Mouse (Mus musculus) kidney, adult 2 months (tissue): ENCODE measurements around the gene Hps1. TPM values are rescaled to one million over a fixed set of nuclear protein-coding genes. Genes with fewer than 3 reads are reported as not detected.

ENCODE experiments used
- DNase-seq: peaks from one replicate; pipeline ENCODE4 v3.0.0; 2021
- H3K27ac ChIP-seq: fragments of 200-500 bp; 2 replicates; pipeline ENCODE4 v1.5.1; 2012; ENCODE audit warnings: low read depth, low read length, control low read depth, inconsistent platforms; ENCODE audit not compliant: insufficient read depth
- H3K27me3 ChIP-seq: fragments of 200-500 bp; replicated peaks from 2 replicates; pipeline ENCODE4 v1.6.1; 2012; ENCODE audit warnings: mild to moderate bottlenecking, moderate library complexity, low read length, inconsistent platforms; ENCODE audit not compliant: control insufficient read depth, insufficient read depth
- H3K36me3 ChIP-seq: fragments of 200-500 bp; 2 replicates; pipeline ENCODE4 v1.6.1; 2012; ENCODE audit warnings: mild to moderate bottlenecking, moderate library complexity, low read length, inconsistent platforms; ENCODE audit not compliant: control insufficient read depth, insufficient read depth
- H3K4me1 ChIP-seq: fragments of 200-500 bp; 2 replicates; pipeline ENCODE4 v1.6.1; 2011; ENCODE audit warnings: low read length; ENCODE audit not compliant: control insufficient read depth, insufficient read depth
- H3K4me3 ChIP-seq: fragments of 200-500 bp; 2 replicates; pipeline ENCODE4 v1.5.1; 2011; ENCODE audit warnings: mild to moderate bottlenecking, low read depth, low read length, control low read depth; ENCODE audit not compliant: insufficient read depth
- CTCF ChIP-seq: fragments of 200-500 bp; conservative IDR thresholded peaks from 2 replicates; pipeline ENCODE4 v1.5.1; 2011; ENCODE audit warnings: low read depth, mild to moderate bottlenecking, control low read depth, low read length, moderate library complexity, mixed read lengths; ENCODE audit not compliant: insufficient read depth, insufficient read length
- POLR2A ChIP-seq: fragments of 200-500 bp; IDR thresholded peaks from one replicate; pipeline ENCODE4 v1.6.1; 2011; ENCODE audit warnings: low read depth, low read length, control low read depth
- WGBS: fragments of 180-500 bp; shearing (Covaris S2); methylation state at CpG from one replicate; pipeline ENCODE4 v1.1.7; 2018; 5-methylcytosine and 5-hydroxymethylcytosine counted together
- polyA plus RNA-seq: library from polyadenylated mRNA; depleted of rRNA; stranded (reverse); fragments of >200 nt; gene quantifications from 2 replicates; pipeline ENCODE4 v1.2.3, GENCODE M21; 2012; rRNA removed

Gene Hps1
- polyA plus RNA-seq, result 20.1 and 23.6 TPM in 2 replicates

DNA sequence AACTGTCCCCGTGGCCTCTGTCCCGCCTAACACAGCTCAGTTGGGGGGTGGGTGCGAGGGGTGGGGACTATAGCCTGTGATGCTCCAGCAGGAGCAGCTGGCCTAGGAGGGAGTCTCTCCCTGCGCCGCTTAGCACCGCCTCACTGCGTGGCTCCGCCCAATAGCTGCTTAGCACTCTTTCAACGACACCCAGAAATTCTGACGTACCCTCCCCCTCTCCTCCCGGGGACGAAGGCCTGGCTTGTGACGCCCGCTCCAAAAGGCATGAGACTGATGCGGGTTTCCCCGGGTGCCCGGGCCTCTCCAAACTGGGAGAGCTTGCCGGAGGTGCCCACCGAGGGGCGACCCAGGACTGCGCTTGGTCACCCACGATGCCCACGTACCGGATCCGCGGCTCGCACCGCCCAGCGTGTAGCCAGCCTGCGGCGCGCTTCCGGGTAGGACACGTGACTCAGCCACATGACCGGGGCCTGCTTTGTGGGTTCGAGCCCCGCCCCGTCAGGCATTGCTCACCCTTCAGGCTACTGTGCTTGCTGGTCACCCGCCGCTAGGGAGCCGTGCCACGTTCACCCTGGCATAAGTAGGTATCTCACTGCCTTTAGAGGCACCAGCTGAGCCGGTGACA lies at the start of gene Hps1:
TSS of gene Hps1 (minus strand) at position 448 of the 625 bp plus-strand sequence.
- DNase-seq, result peak; percentile 90
- peak within 1 kb of the TSS; percentile 61 for H3K4me3 ChIP-seq
- 1% methylated on average over 43 of the region's 43 CpGs for WGBS
- no peaks in the 10 kb centered on the region for H3K27me3 ChIP-seq
- no peaks in the 10 kb centered on the region for H3K36me3 ChIP-seq
- TF ChIP-seq CTCF (0 out of 2 replicates have a peak, but pooled peaks have one; percentile 10), POLR2A (no peak)
- H3K4me1 ChIP-seq, result no peaks in the 10 kb centered on the region
- H3K27ac ChIP-seq, result peak within 1 kb of the TSS; percentile 29; the same call in 1 of the 2 replicates

DNA sequence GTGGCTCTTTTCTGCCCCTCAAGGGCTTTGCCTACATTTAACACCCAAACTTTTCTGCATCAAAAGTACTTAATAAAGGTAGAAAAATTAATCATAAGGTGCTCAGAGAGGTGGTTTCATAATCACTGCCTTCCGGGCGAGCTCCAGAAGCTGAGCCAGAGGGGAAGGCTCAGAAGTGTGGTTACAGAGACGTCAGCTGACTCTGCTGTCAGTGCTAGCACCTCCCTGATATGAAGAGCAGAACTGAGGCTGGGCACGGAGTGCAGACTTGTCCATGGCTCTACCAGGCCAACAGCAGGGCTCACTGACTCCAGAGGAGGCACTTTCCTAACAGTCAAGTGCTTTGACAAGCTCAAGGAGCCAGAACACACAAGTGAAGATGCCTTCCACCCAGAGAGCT lies 49.4 kb upstream of the Hps1 start:
- H3K27ac ChIP-seq, result no peak overlapping the region
- H3K27me3 ChIP-seq, result no peaks in the 10 kb centered on the region
- no peaks in the 10 kb centered on the region for H3K4me1 ChIP-seq
- no peaks in the 10 kb centered on the region for H3K36me3 ChIP-seq
- DNase-seq, result no peak
- TF ChIP-seq POLR2A (no peak), CTCF (no peak)
- no peak overlapping the region for H3K4me3 ChIP-seq
- WGBS, result 72% methylated on average over 4 of the region's 4 CpGs

DNA sequence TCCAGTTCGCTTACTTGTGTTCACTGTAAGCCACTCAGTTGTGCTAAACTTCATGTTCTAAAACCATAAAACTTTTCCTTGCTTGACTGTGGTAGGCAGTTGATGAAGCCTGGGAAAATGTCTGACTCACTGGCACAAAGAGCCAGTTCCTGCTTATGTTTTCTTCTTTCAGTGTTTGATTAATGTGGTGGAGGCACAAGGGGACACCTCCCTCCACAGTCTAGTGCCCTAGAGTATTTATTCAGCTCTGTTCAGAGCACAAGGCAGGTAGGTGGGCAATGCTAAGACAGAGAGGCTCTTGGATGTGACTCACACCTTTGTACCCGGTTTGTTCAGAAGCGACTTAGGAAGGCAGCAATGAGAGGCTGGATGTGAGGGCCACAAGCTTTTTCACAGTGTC lies 48.1 kb upstream of the Hps1 start:
- DNase-seq, result no peak
- Histone ChIP-seq H3K4me3 (no peak overlapping the region), H3K27me3 (no peaks in the 10 kb centered on the region), H3K36me3 (no peaks in the 10 kb centered on the region), H3K27ac (no peak overlapping the region), H3K4me1 (no peaks in the 10 kb centered on the region)
- TF ChIP-seq CTCF (no peak), POLR2A (no peak)
- 54% methylated on average over 3 of the region's 3 CpGs for WGBS

DNA sequence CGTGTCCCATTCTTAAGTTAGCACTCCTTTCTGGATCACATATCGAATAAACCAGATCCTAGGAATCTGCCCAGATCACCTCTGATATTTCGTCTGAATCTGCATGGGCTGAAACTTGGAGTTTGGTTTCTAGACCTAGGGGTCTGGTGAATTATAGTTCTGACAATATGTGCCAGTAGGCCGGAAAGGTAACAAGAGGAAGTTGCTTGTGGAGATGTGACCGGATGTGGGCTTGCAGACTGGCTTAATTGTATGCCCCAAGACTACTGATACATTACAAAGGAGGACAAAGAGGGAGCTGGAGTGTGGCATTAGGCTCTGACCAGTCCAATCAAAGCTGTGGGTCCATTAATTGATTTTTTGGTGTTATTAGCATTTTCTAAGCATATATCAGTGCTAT lies 40.3 kb upstream of the Hps1 start:
- H3K4me1 ChIP-seq, result no peaks in the 10 kb centered on the region
- no peak overlapping the region for H3K27ac ChIP-seq
- no peaks in the 10 kb centered on the region for H3K27me3 ChIP-seq
- H3K4me3 ChIP-seq, result no peak overlapping the region
- TF ChIP-seq POLR2A, result no peak
- DNase-seq, result no peak
- 79% methylated on average over 5 of the region's 5 CpGs for WGBS
- no peaks in the 10 kb centered on the region for H3K36me3 ChIP-seq

DNA sequence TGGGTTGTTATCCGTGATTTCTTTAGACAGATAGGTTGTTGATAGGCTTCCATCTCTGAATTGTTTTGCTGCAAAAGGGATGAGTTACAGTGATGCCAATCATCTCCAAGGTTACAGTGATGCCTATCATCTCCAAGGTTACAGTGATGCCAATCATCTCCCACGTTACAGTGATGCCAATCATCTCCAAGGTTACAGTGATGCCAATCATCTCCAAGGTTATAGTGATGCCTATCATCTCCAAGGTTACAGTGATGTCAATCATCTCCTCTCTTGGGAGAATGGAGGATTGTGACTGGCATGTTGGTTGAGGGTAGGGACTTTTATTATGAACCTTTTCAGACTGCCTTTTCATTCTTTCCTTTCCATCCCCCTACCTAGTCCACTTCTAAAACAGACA lies 38.0 kb upstream of the Hps1 start:
- 75% methylated on average over 2 of the region's 2 CpGs for WGBS
- Histone ChIP-seq H3K4me3 (no peak overlapping the region), H3K27me3 (no peaks in the 10 kb centered on the region), H3K27ac (no peak overlapping the region), H3K4me1 (no peaks in the 10 kb centered on the region), H3K36me3 (no peaks in the 10 kb centered on the region)
- no peak for TF ChIP-seq CTCF
- no peak for TF ChIP-seq POLR2A
- DNase-seq, result no peak

DNA sequence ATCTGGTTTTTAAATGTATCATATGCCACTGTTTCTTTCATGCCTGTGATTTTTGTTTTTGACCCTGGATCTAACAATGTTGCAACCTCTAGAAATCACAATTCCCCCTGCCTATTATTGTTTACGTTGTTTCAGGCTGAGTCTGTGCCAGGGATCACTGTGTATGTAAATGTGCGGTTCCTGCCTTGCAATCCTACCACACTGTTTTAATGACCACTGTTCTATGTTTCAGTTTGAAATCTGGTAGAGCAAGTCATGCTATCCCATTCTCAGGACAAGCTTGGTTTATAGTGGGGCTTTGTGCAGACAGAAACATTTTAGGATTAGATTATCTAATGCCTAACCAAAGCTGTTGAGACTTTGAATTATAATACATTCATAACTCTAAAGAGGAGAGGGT lies 36.5 kb upstream of the Hps1 start:
- Histone ChIP-seq H3K27me3 (no peaks in the 10 kb centered on the region), H3K36me3 (no peaks in the 10 kb centered on the region), H3K4me3 (no peak overlapping the region), H3K27ac (no peak overlapping the region), H3K4me1 (no peaks in the 10 kb centered on the region)
- TF ChIP-seq CTCF (no peak), POLR2A (no peak)
- no peak for DNase-seq
- 82% methylated on average over 2 of the region's 2 CpGs for WGBS

DNA sequence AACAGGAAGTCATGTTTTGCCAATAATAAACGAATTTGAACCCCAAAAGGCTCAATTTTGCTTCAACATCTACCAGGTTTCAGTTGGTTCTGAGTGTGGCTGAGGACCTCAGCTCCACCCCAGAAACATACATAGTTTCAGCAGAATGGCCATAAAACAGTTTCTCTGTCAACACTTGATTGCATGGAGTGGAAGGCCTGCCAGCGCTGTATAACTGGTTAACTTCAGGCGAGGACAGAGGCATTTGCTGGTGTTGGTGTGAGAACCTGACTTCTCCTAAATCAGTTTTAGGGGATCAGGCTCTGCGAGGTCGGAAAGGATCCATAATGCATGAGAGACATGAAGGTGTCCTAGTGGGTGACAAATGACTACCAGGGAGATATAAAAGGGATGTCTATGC lies 30.4 kb upstream of the Hps1 start:
- no peaks in the 10 kb centered on the region for H3K36me3 ChIP-seq
- no peak for DNase-seq
- H3K27ac ChIP-seq, result no peak overlapping the region
- H3K4me1 ChIP-seq, result no peaks in the 10 kb centered on the region
- no peak for TF ChIP-seq CTCF
- H3K4me3 ChIP-seq, result no peak overlapping the region
- WGBS, result 56% methylated on average over 5 of the region's 5 CpGs
- no peaks in the 10 kb centered on the region for H3K27me3 ChIP-seq
